Mouse (Mus musculus): ENCODE data around the gene Lrrk1.

Lrrk1 gene

DNA sequence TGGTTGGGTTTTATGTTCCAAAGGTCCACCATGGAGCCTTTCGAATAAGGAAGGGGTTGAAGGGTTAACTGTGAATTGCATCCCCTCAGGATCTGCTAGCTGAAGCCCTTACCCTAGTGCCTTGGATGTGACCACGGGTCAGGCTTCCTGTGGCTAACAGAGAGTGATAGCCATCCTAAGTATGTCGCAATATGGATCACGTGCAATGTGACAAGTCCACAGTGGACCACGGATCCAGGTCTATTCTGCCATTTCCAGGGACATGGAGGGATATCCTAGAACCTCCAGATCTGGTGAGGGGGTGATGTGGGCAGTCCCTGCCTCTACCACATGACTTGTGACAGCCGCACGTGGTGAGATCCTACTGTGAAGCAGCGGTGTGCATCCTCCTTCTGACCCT is 133.2 kb downstream of the Lrrk1 start:
- DNase-seq (ENCODE audit: low read depth, low spot score) = no peak

DNA sequence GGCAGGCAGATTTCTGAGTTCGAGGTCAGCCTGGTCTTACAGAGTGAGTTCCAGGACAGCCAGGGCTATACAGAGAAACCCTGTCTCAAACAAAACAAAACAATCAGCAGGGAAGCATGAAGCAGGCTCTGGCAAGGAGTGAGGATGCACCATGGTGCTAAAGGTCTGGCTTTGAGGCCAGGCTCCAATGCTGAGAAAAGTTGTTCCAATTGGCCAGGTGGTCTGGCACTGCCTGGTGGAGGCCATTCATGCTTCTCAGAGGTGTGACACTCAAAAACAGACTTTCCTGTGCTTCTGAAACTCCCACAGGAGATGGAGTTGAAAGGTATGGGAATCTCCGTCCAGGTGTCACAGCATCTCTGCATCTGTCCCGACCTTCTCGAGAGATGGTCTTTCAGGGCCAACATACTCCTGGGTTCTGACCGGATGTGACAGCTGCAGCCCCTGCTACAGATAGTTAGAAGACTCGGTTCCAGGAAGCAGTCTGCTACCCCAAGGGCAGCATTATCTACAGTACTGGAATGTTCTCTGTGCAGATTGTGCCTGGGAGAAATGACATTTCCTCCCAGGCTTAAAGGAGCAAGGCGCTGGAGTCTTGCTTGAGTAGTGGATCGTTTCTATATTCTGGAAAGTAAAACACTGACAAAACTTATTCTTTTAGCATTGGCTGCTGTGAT is 134.0 kb downstream of the Lrrk1 start:
- no peak for DNase-seq (ENCODE audit: low read depth, low spot score)

DNA sequence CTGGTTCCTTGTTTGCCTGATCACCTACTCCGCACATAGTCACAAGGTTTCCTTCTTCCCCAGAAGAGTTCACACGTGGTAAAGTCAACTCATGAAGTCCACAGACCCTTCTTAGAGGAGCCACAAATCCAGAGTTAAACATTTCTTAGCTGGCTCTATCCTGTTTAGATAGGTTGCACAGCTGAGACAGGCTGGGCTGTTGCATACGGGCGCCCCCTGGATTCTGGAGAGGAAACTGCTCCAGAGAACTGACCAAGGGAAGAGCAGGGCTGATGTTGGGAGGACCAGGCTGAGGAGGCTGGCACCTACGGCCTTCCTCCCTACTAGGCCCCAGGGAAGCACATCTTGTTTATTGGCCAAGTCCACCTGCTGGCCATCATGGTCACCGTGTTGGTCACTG is 138.1 kb downstream of the Lrrk1 start:
- no peak for DNase-seq (ENCODE audit: low read depth, low spot score)

- DNase-seq (ENCODE audit: low read depth, low spot score) = no peak
Observed at GRCm38 (mm10) chr7:66249426-66249825, 138.7 kb downstream of the Lrrk1 start.

- DNase-seq (ENCODE audit: low read depth, low spot score) = no peak
Observed at GRCm38 (mm10) chr7:66249020-66249419, 139.1 kb downstream of the Lrrk1 start.

GRCm38 (mm10) chr7:66248270-66248669 is 139.9 kb downstream of the Lrrk1 start:
- no peak for DNase-seq (ENCODE audit: low read depth, low spot score)

DNA sequence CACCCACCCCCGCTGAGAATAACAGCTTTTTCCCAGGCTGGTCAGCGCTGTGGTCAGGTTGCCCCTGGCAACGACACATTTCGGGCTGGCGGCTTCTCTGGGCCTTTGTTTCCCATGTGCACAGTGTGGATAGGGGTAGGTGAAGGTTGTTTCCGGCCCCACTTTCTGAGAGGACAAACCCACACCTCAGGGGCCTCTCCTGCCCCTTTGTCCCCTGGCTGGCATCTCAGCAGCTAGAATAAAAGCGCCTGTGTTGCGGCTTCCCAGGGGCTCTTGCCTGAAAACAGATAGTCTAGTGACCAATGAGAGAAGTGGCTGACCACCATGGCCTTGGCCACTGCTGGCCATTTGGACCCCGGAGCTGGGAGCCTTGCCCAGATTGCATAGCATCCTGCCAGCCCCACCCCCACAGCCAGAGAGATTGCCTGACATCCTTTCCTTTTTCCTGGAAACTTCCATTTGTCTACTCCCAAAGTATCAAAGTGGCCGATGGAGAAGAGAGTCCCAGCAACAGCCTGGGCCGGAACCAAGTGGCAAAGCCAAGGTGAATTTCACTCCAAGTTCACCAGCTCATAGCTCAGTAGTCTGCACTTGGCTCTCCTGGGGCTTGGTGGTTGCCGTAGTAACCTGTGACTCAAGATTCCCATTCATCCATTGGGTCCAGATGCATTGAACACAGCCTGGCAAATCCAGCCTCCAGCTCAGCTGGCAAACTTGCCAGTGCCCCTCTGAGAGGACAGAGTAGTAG is 140.7 kb downstream of the Lrrk1 start:
- peak; percentile 22 for DNase-seq (ENCODE audit: low read depth, low spot score)

- DNase-seq (ENCODE audit: low read depth, low spot score) = no peak
Observed at GRCm38 (mm10) chr7:66246716-66247235, 141.4 kb downstream of the Lrrk1 start.

DNA sequence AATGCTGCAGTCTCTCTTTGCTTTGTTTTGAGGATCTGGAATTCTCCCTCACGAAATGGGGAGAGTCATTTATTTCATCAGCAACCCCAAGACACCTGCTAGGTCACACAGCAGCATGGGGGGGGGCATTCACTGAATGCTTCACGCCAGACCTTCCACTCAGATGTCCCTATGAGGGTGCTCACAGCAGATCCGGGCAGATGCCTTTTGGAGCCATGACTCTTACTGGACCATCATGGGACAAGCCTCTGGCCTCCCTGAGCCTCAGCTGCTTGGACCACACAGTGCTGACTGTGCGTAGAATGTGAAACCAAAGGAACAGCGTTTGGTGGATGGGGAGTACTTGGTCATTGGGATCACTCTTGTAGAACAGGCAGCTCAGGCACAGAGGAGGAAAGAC is 142.5 kb downstream of the Lrrk1 start:
- DNase-seq (ENCODE audit: low read depth, low spot score) = no peak

DNA sequence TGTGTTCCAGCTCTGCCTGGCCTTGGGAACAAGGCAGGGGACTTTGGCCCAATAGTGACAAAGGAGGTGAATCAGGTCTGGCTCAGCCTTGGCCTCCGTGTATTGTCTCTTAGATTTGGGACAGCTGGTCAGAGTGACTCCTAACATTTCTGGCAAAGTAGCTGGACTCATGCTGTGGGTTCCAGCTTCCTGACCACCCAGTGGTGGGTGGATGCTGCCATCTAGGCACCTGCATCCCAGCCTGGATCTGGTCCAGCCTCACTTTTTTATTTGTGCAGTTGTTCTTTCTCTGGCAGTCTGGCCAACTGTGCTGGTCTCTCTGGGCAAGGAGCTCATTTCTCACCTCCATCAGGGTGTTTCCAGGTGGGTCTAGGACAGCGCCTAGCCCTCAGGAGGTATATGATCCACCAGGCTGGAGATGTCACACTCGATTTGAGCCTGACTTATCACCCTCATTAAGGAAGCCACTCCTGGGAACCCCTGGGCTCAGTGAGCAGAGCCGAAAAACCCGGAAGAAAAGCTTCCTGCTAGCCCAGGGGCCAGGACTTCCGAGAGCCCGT is 144.3 kb downstream of the Lrrk1 start:
- DNase-seq (ENCODE audit: low read depth, low spot score) = no peak

DNA sequence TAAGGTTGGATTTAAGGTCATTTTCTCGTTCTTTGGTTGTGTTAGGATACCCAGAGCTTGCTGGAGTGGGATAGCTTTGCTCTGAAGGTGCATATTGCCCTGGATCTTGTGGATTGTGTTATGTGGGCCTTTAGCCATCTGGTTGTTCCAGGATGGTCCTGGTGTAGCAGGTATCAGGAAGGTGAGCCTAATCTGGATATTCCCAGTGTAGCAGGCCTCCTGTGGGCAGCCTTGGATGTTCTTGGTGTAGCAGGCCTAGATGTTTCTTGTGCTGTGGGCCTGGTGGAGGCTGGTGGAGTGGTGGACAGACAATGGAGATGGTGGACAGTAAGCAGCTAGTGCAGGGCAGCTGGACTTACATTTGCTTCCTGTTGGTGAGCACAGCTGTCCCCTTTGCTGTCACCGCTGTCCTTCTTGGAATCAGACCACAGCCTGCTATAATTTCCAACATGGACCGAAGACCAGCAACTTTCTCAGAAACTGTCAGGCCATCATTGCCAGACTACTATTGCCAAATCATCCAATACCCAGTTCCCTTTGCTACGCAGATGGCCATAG is 146.2 kb downstream of the Lrrk1 start:
- DNase-seq (ENCODE audit: low read depth, low spot score) = no peak

GRCm38 (mm10) chr7:66238157-66238556 is 150.0 kb downstream of the Lrrk1 start:
- DNase-seq (ENCODE audit: low read depth, low spot score) = no peak

GRCm38 (mm10) chr7:66233947-66234516 is 154.1 kb downstream of the Lrrk1 start:
- no peak for DNase-seq (ENCODE audit: low read depth, low spot score)

- DNase-seq (ENCODE audit: low read depth, low spot score) = no peak
Observed at GRCm38 (mm10) chr7:66233141-66233946, 154.8 kb downstream of the Lrrk1 start.

DNA sequence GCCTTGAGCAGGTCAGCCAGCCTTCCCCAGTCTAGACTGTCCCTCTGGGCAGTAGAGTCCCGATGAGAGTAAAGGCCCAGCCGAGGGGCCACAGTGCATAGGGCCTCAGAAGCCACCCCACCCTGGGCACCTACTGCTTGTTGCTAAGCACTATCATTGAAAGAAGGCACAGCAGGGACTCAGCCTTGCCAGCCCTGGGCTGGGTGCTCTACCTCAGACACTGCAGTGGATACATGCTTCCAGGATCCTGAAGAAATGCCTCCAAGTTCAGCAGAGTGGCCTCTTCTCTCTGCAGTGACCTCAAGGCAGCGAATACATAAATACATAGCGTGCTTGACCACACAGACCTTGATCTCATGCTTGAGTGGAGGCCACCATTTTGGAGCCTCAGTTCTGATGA is 156.3 kb downstream of the Lrrk1 start:
- no peak for DNase-seq (ENCODE audit: low read depth, low spot score)

DNA sequence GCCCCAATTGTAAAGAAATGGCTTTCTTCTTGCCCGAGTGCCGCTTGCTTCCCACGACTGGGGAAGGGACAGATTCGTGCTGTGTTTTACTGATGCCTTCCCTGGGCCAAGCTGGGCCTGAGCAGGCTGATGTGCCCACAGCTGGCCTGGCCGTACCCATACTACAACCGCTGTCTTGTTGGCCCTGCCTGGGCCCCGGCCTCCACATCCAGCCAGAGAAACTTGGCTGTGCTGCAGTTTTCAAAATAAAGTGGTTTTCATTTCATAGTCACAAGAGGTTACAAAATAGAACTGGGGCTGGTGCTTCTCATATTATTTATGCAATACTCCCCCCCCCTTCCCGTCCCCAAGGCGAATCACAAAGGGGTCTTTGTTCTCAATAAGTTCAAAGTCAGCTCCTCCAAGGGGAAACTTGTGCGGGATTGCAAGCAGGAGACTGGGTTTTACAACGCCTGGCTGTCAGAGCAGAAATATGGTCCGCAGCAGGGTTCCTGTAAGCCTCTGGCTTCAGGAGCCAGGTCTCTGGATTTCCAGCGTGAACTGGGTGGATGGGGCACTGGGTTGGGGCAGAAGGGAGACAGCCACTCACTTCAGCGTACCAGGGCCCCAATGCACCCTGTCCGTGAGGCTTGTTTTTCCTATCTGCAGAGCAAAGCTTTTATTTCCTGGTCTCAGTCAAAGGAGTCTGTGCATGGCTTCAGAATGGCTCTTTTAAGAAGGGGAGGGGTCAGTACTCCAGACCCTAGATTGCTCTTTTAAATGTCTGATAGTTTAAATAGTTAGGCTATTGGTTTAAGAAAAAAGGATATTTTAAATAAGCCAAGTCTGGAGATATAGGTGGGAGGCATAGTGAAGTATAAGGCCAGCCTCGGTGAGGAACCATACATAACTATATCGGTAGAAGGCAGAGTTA is 157.3 kb downstream of the Lrrk1 start:
- DNase-seq (ENCODE audit: low read depth, low spot score) = no peak

DNA sequence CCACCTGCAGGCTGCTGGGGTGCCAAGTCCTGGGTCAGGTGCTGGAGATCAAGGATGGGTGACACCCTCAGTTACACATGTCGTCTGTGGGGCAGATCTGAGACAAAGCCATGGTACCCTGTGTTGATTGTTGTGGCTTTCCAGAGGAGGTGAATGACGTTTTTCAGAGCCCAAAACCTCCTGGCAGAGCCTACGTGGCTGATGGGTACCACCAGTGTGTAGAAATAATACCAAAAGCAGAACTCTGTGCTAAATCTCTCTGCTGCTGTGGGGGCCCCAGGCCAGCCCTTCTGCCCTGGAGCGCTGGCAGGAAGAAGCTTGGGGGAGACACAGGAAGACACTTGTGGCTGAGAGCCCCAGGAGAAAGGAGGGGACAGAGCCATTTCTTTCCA is 157.9 kb downstream of the Lrrk1 start:
- no peak for DNase-seq (ENCODE audit: low read depth, low spot score)

GRCm38 (mm10) chr7:66229433-66229832 is 158.7 kb downstream of the Lrrk1 start:
- DNase-seq (ENCODE audit: low read depth, low spot score) = no peak

DNA sequence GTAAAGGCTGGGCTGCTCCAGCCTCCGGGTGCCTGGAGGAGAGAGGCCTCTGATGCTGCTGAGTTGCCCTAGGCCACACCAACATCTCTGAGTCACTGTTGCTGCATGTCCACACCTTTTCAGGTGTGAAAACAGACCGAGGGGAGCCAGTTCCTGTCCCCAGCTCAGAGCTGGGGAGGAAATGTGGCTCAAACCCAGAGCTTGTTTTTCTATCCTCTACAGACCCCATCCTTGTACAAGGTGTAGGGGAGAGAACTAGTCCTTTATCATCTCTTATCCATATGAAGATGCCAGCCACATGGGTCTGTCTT is 159.6 kb downstream of the Lrrk1 start:
- no peak for DNase-seq (ENCODE audit: low read depth, low spot score)

GRCm38 (mm10) chr7:66227814-66228609 is 160.1 kb downstream of the Lrrk1 start:
- DNase-seq (ENCODE audit: low read depth, low spot score) = no peak

All from telencephalon, adult 2 months (tissue).